9 mouse cellular contexts compared by ENCODE assay signal in the genomic region with DNA sequence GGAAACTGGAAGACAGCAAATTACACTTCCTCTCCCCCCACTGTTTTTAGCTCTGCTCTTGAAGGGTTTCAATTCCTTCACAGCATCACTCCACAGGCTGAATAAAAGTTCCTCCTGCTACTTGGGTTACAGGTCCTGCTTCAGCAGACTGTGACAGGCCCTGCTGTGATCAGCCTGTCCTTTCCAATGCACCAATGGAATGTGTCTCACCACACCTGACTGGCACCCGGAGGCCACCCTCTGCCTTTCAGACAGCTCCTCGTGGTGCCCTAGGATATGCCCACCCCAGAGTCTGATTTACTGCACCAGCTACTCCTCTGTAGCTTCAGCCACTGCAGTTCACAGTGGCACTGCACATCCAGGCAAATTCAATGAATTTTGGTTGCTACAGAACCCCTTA.
DNase-seq lines count a peak whose midpoint lies in the region; ATAC-seq lines count a peak whose summit lies in the region.
"Had no signal": no experiment of that assay in that cellular context is flagged by ENCODE, and none has a peak within 500 bp of the region (broad histone marks: within the 10 kb centered on the region; RNA-seq: fewer than 3 reads in every experiment).

No protein-coding gene starts in this region.

- DNase-seq in midbrain, embryonic 11.5 days (ENCODE audit: low spot score, missing footprints) = no peak
- DNase-seq in testis, postnatal 14 days (ENCODE audit: low spot score) = no peak
- no peak for DNase-seq in embryo, embryonic 11 days
- no peak for DNase-seq in thymus, adult 18-20 months

- no peak overlapping the region for H3K4me3 ChIP-seq in forebrain, embryonic 12.5 days (replicated peaks)
- H3K4me3 ChIP-seq in kidney, embryonic 14.5 days (ENCODE audit: low read length) = no peak overlapping the region
- no peak overlapping the region for H3K4me3 ChIP-seq in midbrain, embryonic 11.5 days (ENCODE audit: low read depth, low read length)
- H3K4me3 ChIP-seq: heart, embryonic 15.5 days had no signal

- H3K36me3 ChIP-seq in forebrain, embryonic 12.5 days (replicated peaks) = peaks cover 6% of the 10 kb centered on the region; the same call in 1 of the 2 replicates
- H3K36me3 ChIP-seq in kidney, embryonic 14.5 days (ENCODE audit: control insufficient read depth, insufficient read depth, low read length) = no peaks in the 10 kb centered on the region
- no peaks in the 10 kb centered on the region for H3K36me3 ChIP-seq in midbrain, embryonic 11.5 days (ENCODE audit: control insufficient read depth, insufficient read depth, low read length)
- H3K36me3 ChIP-seq: heart, embryonic 15.5 days had no signal

- WGBS in forebrain, embryonic 12.5 days = 65% methylated on average over 2 of the region's 2 CpGs
- WGBS in kidney, embryonic 14.5 days = 18% methylated on average over 2 of the region's 2 CpGs
- WGBS in midbrain, embryonic 11.5 days = 55% methylated on average over 2 of the region's 2 CpGs

- H3K27me3 ChIP-seq in forebrain, embryonic 12.5 days = no peaks in the 10 kb centered on the region
- no peaks in the 10 kb centered on the region for H3K27me3 ChIP-seq in kidney, embryonic 14.5 days (ENCODE audit: control insufficient read depth, insufficient read depth, low read length)
- no peaks in the 10 kb centered on the region for H3K27me3 ChIP-seq in midbrain, embryonic 11.5 days (ENCODE audit: control insufficient read depth, insufficient read depth, low read length)
- H3K27me3 ChIP-seq: heart, embryonic 15.5 days had no signal

- 0 out of 2 replicates have a peak, but pooled peaks have one; percentile 39 for ATAC-seq in common myeloid progenitor, adult 5-6 weeks (replicated peaks; ENCODE audit: low read depth, poor library complexity, severe bottlenecking)
- no peak for ATAC-seq in forebrain, embryonic 12.5 days (ENCODE audit: low FRiP score)
- peak; percentile 90 for ATAC-seq in kidney, embryonic 14.5 days (ENCODE audit: low FRiP score, low TSS enrichment)
- ATAC-seq in midbrain, embryonic 11.5 days (ENCODE audit: low FRiP score) = peak; percentile 30; the same call in 1 of the 2 replicates
- no peak for ATAC-seq in CD4-positive, CD25-positive, alpha-beta regulatory T cell, adult 4 months

- H3K27ac ChIP-seq in forebrain, embryonic 12.5 days = peak overlapping the region; percentile 75
- peak overlapping the region; percentile 70; the same call in 1 of the 2 replicates for H3K27ac ChIP-seq in kidney, embryonic 14.5 days (ENCODE audit: low read depth, low read length)
- H3K27ac ChIP-seq in midbrain, embryonic 11.5 days (ENCODE audit: low read depth, low read length) = peak overlapping the region; percentile 35; the same call in 1 of the 2 replicates
- H3K27ac ChIP-seq: heart, embryonic 15.5 days had no signal

- H3K9me3 ChIP-seq in forebrain, embryonic 12.5 days = no peaks in the 10 kb centered on the region
- H3K9me3 ChIP-seq in kidney, embryonic 14.5 days (ENCODE audit: control insufficient read depth, low read length) = no peaks in the 10 kb centered on the region
- no peaks in the 10 kb centered on the region for H3K9me3 ChIP-seq in midbrain, embryonic 11.5 days (ENCODE audit: control insufficient read depth, low read length)
- H3K9me3 ChIP-seq: heart, embryonic 15.5 days had no signal

- H3K4me2 ChIP-seq in forebrain, embryonic 12.5 days = no peak overlapping the region
- H3K4me2 ChIP-seq in kidney, embryonic 14.5 days (replicated peaks; ENCODE audit: low read depth, low read length) = no peak overlapping the region
- no peak overlapping the region for H3K4me2 ChIP-seq in midbrain, embryonic 11.5 days
- H3K4me2 ChIP-seq: heart, embryonic 15.5 days had no signal

- no peak overlapping the region for H3K9ac ChIP-seq in forebrain, embryonic 12.5 days
- H3K9ac ChIP-seq in kidney, embryonic 14.5 days (ENCODE audit: low read depth, low read length) = no peak overlapping the region
- H3K9ac ChIP-seq in midbrain, embryonic 11.5 days (ENCODE audit: low read length) = no peak overlapping the region
- H3K9ac ChIP-seq: heart, embryonic 15.5 days had no signal

- H3K4me1 ChIP-seq in forebrain, embryonic 12.5 days = peaks cover 24% of the 10 kb centered on the region
- no peaks in the 10 kb centered on the region for H3K4me1 ChIP-seq in kidney, embryonic 14.5 days (ENCODE audit: control insufficient read depth, insufficient read depth, low read length)
- H3K4me1 ChIP-seq in midbrain, embryonic 11.5 days (ENCODE audit: control insufficient read depth, insufficient read depth, low read length) = peaks cover 15% of the 10 kb centered on the region

Comparison
In these comparisons a context has a peak if more than half of its experiments do, and no peak if none do; other contexts are left out.
1. ATAC-seq: peak in common myeloid progenitor, adult 5-6 weeks (single experiment), kidney, embryonic 14.5 days (single experiment) and midbrain, embryonic 11.5 days (single experiment); none in forebrain, embryonic 12.5 days (single experiment) and CD4-positive, CD25-positive, alpha-beta regulatory T cell, adult 4 months (single experiment).
2. Peak in every context shown above with its lines, with median percentiles within 50 percentile points of each other: H3K27ac ChIP-seq.